Mouse (Mus musculus) brain, embryonic 14.5 days (tissue): ENCODE results near the gene Cxcr3.

Experiments used
- CTCF ChIP-seq: fragments of 200-500 bp; IDR thresholded peaks from 2 replicates; pipeline ENCODE4 v1.5.1; 2012; ENCODE audit warnings: inconsistent platforms, mild to moderate bottlenecking, moderate library complexity, borderline replicate concordance; ENCODE audit not compliant: insufficient read depth, insufficient read length; ENCODE audit errors: extremely low read depth
- POLR2A ChIP-seq: fragments of 200-500 bp; IDR thresholded peaks from 2 replicates; pipeline ENCODE4 v1.6.1; 2012; ENCODE audit warnings: mild to moderate bottlenecking, inconsistent platforms, borderline replicate concordance; ENCODE audit not compliant: poor library complexity, insufficient read depth, insufficient read length, severe bottlenecking; ENCODE audit errors: extremely low read depth

DNA sequence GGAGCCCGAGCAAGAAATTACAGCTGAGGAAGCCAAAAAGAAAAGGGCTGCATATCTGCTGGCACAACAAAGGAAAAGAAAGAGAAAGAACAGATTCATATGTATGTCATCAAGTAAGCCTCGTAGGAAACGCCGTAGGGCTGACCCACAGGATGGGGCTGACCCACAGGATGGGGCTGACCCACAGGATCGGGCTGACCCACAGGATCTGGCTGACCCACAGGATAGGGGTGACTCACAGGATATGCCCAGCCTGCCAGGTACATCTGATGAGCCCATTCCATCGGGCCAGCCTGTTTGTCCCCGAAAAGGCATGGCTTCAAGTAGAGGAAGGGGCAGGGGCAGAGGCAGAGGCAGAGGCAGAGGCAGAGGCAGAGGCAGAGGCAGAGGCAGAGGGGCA is 29.0 kb downstream of the Cxcr3 start:
- TF ChIP-seq CTCF (no peak), POLR2A (no peak)
